Comparison of ENCODE assay signal across 10 mouse cellular contexts in the genomic region with DNA sequence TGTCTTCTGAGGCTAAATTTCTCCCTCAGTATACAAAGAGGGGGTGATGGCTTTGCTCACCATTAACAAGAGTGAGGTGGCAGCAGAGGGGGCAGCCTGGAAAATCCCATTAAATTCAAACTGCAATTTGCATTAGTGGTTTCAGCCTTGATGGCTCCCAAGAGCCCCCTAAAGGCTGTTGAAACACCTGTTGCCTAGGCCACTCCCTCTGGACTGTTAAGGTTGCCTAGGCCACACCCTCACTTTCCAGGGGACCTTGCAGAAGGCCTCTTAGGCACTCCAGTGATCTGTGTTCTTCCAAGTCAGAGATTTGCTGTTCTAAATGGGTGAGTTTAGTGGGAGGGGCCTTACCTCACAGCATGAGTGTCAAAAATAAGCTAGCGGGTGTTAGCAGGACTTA.
DNase-seq lines count a peak whose midpoint lies in the region; ATAC-seq and TF ChIP-seq lines count a peak whose summit lies in the region.
"Had no signal": no experiment of that assay in that cellular context is flagged by ENCODE, and none has a peak within 500 bp of the region (broad histone marks: within the 10 kb centered on the region; RNA-seq: fewer than 3 reads in every experiment).

No protein-coding gene starts in this region.

- peak overlapping the region; percentile 46; the same call in 1 of the 2 replicates for H3K27ac ChIP-seq in layer of hippocampus, adult 2 months
- peak overlapping the region; percentile 44; the same call in 1 of the 2 replicates for H3K27ac ChIP-seq in embryonic facial prominence, embryonic 13.5 days
- H3K27ac ChIP-seq in intestine, postnatal 0 days (ENCODE audit: low read depth, low read length): no peak overlapping the region
- H3K27ac ChIP-seq: neural tube, embryonic 12.5 days had no signal

- peaks cover 6% of the 10 kb centered on the region; the same call in 1 of the 2 replicates for H3K36me3 ChIP-seq in embryonic facial prominence, embryonic 13.5 days
- H3K36me3 ChIP-seq in intestine, postnatal 0 days (ENCODE audit: control insufficient read depth, insufficient read depth): no peaks in the 10 kb centered on the region
- H3K36me3 ChIP-seq: neural tube, embryonic 12.5 days had no signal

- 88% methylated on average over 1 of the region's 1 CpGs for WGBS in embryonic facial prominence, embryonic 13.5 days
- WGBS in intestine, postnatal 0 days: 57% methylated on average over 1 of the region's 1 CpGs

- no peak for DNase-seq in layer of hippocampus, adult 2 months (ENCODE audit: low spot score in 2 of 2)
- no peak for DNase-seq in layer of hippocampus, adult 9-11 months
- no peak for DNase-seq in cerebellum, adult 9-10 months
- DNase-seq: cerebellum, postnatal 36 days had no signal

- no peak for ATAC-seq in embryonic facial prominence, embryonic 13.5 days (ENCODE audit: insufficient number of reproducible peaks, insufficient read depth, low FRiP score, low TSS enrichment, low read depth)
- 0 out of 2 replicates have a peak, but pooled peaks have one; percentile 19 for ATAC-seq in intestine, postnatal 0 days
- 0 out of 2 replicates have a peak, but pooled peaks have one; percentile 23 for ATAC-seq in neutrophil, adult 5-6 weeks (ENCODE audit: extremely low read depth, insufficient number of reproducible peaks, low FRiP score, poor library complexity, severe bottlenecking)
- no peak for ATAC-seq in erythroblast, adult 5-6 weeks (replicated peaks; ENCODE audit: low FRiP score, poor library complexity, severe bottlenecking)

- H3K4me1 ChIP-seq in embryonic facial prominence, embryonic 13.5 days: peaks cover 48% of the 10 kb centered on the region
- 0 out of 2 replicates have a peak, but pooled peaks cover 3% of the 10 kb centered on the region for H3K4me1 ChIP-seq in intestine, postnatal 0 days (replicated peaks; ENCODE audit: control insufficient read depth, insufficient read depth, low read length)

- H3K9me3 ChIP-seq in embryonic facial prominence, embryonic 13.5 days: no peaks in the 10 kb centered on the region
- no peaks in the 10 kb centered on the region for H3K9me3 ChIP-seq in intestine, postnatal 0 days (ENCODE audit: control insufficient read depth)
- H3K9me3 ChIP-seq: neural tube, embryonic 12.5 days had no signal

- H3K27me3 ChIP-seq in embryonic facial prominence, embryonic 13.5 days: no peaks in the 10 kb centered on the region
- H3K27me3 ChIP-seq in intestine, postnatal 0 days (replicated peaks; ENCODE audit: control insufficient read depth, insufficient read depth, low read length): no peaks in the 10 kb centered on the region
- H3K27me3 ChIP-seq: neural tube, embryonic 12.5 days had no signal

- no peak overlapping the region for H3K9ac ChIP-seq in embryonic facial prominence, embryonic 13.5 days
- no peak overlapping the region for H3K9ac ChIP-seq in intestine, postnatal 0 days (ENCODE audit: low read depth, low read length)
- H3K9ac ChIP-seq: neural tube, embryonic 12.5 days had no signal

- no peak overlapping the region for H3K4me2 ChIP-seq in embryonic facial prominence, embryonic 13.5 days
- no peak overlapping the region for H3K4me2 ChIP-seq in intestine, postnatal 0 days (replicated peaks; ENCODE audit: low read depth)
- H3K4me2 ChIP-seq: heart, embryonic 11.5 days; neural tube, embryonic 12.5 days had no signal

- TF ChIP-seq CTCF in layer of hippocampus, adult 2 months (conservative IDR thresholded peaks at IDR 0.05): no peak
- 0 out of 2 replicates have a peak, but pooled peaks have one; percentile 24 for TF ChIP-seq CTCF in intestine, postnatal 0 days (IDR thresholded peaks at IDR 0.05; ENCODE audit: low read depth)

- H3K4me3 ChIP-seq in layer of hippocampus, adult 2 months: no peak overlapping the region
- H3K4me3 ChIP-seq in embryonic facial prominence, embryonic 13.5 days: no peak overlapping the region
- no peak overlapping the region for H3K4me3 ChIP-seq in intestine, postnatal 0 days (ENCODE audit: low read depth, low read length)
- H3K4me3 ChIP-seq: neural tube, embryonic 12.5 days had no signal

Comparison
In these comparisons a context has a peak if more than half of its experiments do, and no peak if none do; other contexts are left out.
1. ATAC-seq: peak in intestine, postnatal 0 days (single experiment) and neutrophil, adult 5-6 weeks (single experiment); none in embryonic facial prominence, embryonic 13.5 days (single experiment) and erythroblast, adult 5-6 weeks (single experiment).